Mouse (Mus musculus): ENCODE data around the gene Prr32. TPM values are rescaled to one million over a fixed set of nuclear protein-coding genes. Genes with fewer than 3 reads are reported as not detected.

Gene Prr32
- not detected for polyA plus RNA-seq (2014; fragmentation: Illumina TruSeq; extraction: RNeasy Lipid Tissue Mini Kit (QIAGEN cat#74804); ENCODE audit: low read depth, low replicate concordance)

GRCm38 (mm10) chrX:45090604-45091003, at the start of gene Prr32:
Gene Prr32, plus strand, starts transcription at chrX:45090904.

